Mouse (Mus musculus) cerebellum, adult 9-10 months (tissue): Measurements from ENCODE around the gene Sh3pxd2a.
A peak's percentile ranks its signal among the peaks of the same experiment; 100 is the strongest.

Source experiments
- DNase-seq: peaks from one replicate; pipeline ENCODE4 v3.0.0; 2022

Sh3pxd2a gene

DNA sequence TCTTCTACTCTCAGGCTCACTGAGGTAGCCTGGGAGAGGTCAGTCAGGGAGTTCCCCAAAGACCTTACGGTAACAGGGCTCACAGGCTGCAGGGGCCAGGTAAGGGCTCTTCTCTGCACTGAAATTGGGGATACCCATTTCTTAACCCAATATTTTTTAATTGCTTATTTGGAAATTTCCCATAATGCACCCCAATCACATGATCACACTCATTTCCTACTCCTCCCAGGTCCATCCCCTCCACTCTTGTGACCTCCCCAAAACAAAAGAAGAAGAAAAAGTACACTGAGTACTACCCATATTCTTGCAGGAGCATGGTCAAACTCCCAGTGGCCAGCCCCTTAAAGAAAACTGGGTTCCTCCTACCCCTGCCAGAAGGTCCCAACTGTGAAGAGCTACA is 135.1 kb downstream of the Sh3pxd2a start:
- DNase-seq = no peak

- DNase-seq = no peak
Measured at GRCm38 (mm10) chr19:47327896-47328882, 136.0 kb downstream of the Sh3pxd2a start.

DNA sequence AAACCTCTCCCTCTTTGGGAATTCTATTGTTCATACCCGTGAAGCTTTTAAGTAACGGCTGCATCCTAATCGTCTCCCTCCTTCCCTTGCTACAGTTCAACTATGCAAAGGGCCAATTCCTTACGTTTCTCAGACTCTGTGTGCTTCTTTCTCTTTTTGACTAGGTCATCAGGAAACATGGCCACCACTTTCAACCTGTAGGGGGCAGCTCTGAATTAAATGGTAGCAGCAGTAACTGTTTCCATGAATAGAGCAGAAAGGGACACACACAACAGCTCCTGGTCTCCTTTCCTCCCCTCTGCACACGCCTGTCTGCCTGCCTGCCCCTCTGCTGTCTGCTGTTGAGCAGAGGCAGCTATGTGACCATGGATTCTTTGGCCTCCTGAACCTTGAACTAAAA is 138.3 kb downstream of the Sh3pxd2a start:
- no peak for DNase-seq

- no peak for DNase-seq
Measured at GRCm38 (mm10) chr19:47323096-47323849, 140.9 kb downstream of the Sh3pxd2a start.

DNA sequence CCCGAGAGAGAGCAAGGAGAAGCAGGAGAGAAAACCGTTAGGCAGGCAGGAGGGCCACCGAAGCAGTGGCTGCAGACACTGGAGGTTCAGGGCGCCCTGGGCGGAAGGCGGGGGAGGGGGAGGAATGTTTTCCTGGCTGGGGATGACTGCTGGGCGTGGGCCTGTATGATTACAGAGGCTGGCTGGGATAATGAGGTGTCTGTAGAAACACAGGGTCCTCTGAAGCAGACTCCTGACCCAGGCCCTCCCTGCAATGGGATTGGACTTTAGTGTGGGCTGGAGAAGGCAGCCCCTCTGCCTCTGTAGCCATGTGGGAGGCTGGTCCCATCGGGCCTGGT is 143.9 kb downstream of the Sh3pxd2a start:
- DNase-seq = no peak

GRCm38 (mm10) chr19:47319521-47320330 is 144.5 kb downstream of the Sh3pxd2a start:
- no peak for DNase-seq

GRCm38 (mm10) chr19:47319061-47319460 is 145.1 kb downstream of the Sh3pxd2a start:
- no peak for DNase-seq

DNA sequence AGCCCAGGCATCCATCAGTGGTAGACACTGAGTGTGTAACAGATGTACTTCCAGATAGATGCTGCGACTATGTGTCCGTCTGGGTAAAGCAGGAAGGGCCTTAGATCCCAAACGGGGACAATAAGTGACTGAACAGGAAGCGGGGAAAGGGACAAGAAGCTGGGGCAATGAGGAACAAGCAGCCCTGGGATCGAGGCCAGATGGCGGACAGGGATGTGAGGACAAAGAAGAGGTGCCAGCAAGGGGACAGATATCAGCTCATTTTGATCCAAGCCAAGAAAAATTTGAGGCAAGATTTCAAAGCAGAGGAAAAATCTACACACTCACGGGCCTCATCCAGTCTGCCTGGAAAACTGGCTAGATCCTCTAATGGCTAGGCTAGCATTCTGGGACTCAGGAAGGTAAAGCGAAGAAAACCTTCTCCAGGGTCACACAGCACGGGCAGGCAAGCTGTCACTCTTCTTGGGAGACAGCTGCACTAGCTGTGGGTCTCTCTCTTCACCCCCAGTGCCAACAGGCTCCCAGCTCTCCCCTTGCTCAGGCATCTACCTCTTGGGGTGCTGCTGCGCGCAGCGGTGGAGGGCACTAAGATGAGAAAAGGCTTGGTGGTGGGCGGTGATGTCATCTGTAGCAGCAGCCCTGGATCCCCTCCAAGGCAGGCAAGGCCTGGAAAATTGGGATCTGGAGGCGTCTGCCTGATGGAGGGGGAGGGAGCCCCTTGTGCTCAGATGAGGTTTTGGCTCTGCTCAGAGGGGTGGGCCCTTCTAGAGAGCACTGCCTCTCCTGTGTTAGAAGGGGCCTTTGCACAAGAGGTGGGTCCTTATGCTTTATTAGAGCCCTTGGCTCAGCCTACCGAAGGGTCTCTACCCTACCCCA is 146.9 kb downstream of the Sh3pxd2a start:
- DNase-seq = no peak

- no peak for DNase-seq
Measured at GRCm38 (mm10) chr19:47316288-47317062, 147.7 kb downstream of the Sh3pxd2a start.

- no peak for DNase-seq
Measured at GRCm38 (mm10) chr19:47315917-47316265, 148.3 kb downstream of the Sh3pxd2a start.

DNA sequence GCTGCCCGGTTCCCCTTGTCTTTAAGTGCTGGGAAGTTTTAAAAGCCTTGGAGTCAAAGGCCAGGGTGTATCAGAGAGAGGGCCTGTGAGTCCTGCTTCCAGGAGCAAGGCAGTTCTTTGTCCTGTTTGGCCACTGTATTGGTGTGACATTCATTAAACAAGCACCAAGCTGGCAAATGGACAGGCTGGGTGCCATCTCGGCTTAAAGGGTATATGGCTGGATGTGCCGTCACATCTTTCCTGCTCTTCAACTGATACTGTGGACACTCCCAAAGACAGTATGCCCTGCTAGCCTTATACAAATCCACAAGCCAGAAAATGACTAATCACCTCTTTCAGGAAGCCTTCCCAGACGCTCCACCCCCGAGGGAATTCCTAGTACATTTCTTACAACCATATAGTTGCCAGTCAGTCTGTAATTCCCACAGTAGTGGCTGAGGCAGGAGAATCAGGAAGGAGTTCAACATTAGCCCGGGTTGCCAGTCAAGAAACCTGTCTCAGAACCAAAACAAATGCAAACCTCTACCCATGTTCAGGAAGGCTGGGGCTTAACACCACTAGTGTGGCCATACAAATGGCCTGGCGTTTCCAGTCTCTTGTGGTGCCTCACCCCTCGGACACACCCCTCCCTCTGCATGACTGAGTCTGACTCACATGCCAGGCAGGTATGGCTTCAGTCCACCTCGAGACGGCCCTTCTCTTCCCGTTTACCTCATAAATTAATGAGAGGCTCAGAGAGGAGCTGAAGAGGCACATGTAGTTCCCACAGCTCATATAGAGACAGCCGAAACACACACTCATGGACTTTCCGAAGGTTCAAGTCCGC is 148.9 kb downstream of the Sh3pxd2a start:
- DNase-seq = no peak

GRCm38 (mm10) chr19:47314076-47314941 is 149.9 kb downstream of the Sh3pxd2a start:
- no peak for DNase-seq

GRCm38 (mm10) chr19:47313387-47314075 is 150.7 kb downstream of the Sh3pxd2a start:
- no peak for DNase-seq

DNA sequence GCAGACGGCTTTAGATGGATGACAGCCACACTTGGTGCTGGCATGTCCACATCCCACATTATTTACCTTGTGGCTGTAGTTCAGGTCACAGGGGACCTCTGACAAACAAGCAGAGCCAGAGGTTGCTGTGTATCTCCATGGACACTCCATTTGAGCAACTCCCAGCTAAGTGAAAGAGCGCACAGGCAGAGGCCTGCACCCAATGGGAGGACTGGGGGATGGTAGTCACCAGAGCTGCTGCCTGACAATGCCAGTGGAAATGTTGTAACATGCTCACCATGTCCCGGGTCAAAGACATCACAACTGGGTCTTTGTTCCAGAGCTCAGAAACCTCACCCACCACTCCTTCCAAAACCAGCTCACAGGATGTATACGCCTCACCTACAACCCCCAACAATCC is 153.0 kb downstream of the Sh3pxd2a start:
- no peak for DNase-seq

DNA sequence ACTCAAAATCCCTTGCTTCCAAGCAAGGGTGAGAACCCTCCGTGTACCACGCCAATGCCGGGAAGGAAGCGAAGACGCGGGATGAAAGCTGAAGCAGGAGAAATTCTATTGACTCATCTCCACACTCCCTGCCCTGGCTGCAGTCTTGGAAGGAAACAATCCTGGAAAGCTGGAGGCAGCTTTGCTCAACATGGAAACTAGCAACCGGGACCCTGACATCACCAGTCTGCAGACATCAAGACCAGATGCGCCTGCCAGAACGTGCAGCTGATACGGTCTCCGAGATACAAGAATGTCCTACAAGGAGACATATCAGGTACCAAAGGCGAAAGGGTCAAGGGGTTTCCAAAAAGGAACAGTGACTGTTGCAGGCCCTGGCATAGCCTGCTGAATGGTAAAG is 154.4 kb downstream of the Sh3pxd2a start:
- DNase-seq = no peak

DNA sequence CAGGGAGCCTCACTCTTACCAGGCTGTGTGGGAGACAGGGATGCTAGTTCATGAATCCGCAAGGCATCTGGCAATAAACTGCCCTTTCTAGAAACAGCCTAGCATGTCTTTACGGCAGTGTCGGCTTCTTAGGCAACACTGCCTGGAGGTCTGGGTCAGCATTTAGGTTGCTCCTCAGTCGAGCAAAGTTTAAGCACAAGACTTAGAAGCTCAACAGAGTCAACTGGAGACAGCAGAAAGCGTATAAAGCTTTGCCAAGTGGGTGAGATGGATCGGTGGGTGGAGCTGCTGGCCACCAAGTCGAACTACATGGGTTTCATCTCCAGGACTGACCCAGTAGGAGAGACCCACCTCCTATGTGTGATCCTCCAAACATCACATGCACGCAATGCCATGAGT is 157.3 kb downstream of the Sh3pxd2a start:
- DNase-seq = no peak

DNA sequence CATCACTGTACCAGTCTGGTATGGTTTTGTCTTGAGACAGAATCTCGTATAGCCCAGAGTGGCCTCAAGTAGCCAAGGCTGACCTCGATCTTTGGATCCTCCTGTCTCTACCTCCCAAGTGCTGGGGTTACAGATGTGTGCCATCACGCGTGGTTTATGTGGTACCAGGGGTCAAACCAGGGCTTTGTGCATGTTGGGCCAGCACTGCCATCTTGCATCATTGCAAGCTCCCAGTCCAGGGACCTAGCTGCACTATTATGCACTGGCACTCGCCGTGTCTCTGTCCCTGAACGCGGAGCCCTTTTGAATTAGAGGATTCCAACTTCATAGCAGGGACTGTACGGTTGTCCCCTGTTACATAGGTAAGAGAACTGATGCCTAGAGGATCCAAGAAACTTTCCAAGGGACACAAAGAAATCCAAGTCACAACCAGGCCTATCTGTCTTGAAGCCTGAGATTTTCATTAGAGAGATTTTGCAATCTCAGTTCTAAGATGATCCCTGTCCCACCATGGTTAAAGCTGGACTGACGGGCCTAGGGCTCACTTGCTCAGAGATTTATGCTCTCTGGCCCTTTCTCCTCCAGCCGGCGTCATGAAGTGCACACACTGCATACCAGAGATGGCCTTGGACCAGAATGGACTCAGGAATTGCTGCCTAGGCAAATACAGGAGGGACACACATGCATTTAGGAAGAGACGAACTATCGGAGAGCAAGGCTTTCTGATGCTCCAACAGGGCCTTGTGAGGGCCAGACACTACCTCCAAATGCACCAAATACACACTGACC is 157.9 kb downstream of the Sh3pxd2a start:
- no peak for DNase-seq

- DNase-seq = peak; percentile 70
Measured at GRCm38 (mm10) chr19:47305401-47305800, 158.8 kb downstream of the Sh3pxd2a start.
